Mouse (Mus musculus) heart, postnatal 14 days (tissue): ENCODE measurements around the gene a. TPM values are rescaled to one million over a fixed set of nuclear protein-coding genes. Genes with fewer than 3 reads are reported as not detected.
"Not testable (repeated sequence)": the region's sequence is repeated elsewhere in the genome, so short reads cannot be mapped to it uniquely, and the experiment has no call there.

ENCODE experiments used
- DNase-seq, 2 experiments: peaks; one replicate each; pipeline ENCODE4 v3.0.0; 2021 to 2022
- intact Hi-C: fragments of 180-260 bp; cut with DNase I; formaldehyde crosslinking; loops from one replicate; pipeline ENCODE4 v1.15.1; 2025
- total RNA-seq, 2 experiments: library from RNA; stranded (reverse); gene quantifications; 2 replicates each; pipeline ENCODE4 v1.2.3; 2021

The a gene
- total RNA-seq, 2 experiments from 2014 or later: not detected

GRCm38 (mm10) chr2:154832471-154832870 lies 41.3 kb downstream of the a start:
- intact Hi-C loops: no loop called here
- DNase-seq: no peak

- DNase-seq: no peak
- intact Hi-C loops: no loop called here
These were observed 43.1 kb downstream of the a start for GRCm38 (mm10) chr2:154834149-154834865.

GRCm38 (mm10) chr2:154836537-154836936 lies 45.3 kb downstream of the a start:
- intact Hi-C loops: no loop called here
- DNase-seq: no peak

- DNase-seq: no peak
- intact Hi-C loops: no loop called here
These were observed 56.9 kb downstream of the a start for GRCm38 (mm10) chr2:154848086-154848485.

- intact Hi-C loops: loop anchor here (1.0 kb wide), 1 partner anchor 143 kb away; no protein-coding TSS in a partner anchor
- DNase-seq: peak; percentile 47 to 67
These were observed 64.2 kb downstream of the a start for GRCm38 (mm10) chr2:154855383-154855782.

GRCm38 (mm10) chr2:154863672-154864071 lies 72.5 kb downstream of the a start:
- no peak for DNase-seq
- intact Hi-C loops: no loop called here

- DNase-seq: no peak
- intact Hi-C loops: no loop called here
These were observed 74.5 kb downstream of the a start for GRCm38 (mm10) chr2:154865696-154866095.

- intact Hi-C loops: no loop called here
- no peak for DNase-seq
These were observed 76.9 kb downstream of the a start for GRCm38 (mm10) chr2:154868106-154868505.

- intact Hi-C loops: no loop called here
- DNase-seq: no peak
These were observed 78.9 kb downstream of the a start for GRCm38 (mm10) chr2:154869954-154870641.

- intact Hi-C loops: no loop called here
- no peak for DNase-seq
These were observed 85.4 kb downstream of the a start for GRCm38 (mm10) chr2:154876621-154877020.

- DNase-seq: no peak
- intact Hi-C loops: loop anchor here (5.0 kb wide), 1 partner anchor 89 kb away; no protein-coding TSS in a partner anchor
These were observed 100.4 kb downstream of the a start for GRCm38 (mm10) chr2:154891585-154891984.

GRCm38 (mm10) chr2:154892201-154893044 lies 101.2 kb downstream of the a start, which contains the start of gene Eif2s2:
Eif2s2 (minus strand) TSS chr2:154892935.
- peak; percentile 96 for DNase-seq
- intact Hi-C loops: loop anchor here (5.0 kb wide), 1 partner anchor 90 kb away; no protein-coding TSS in a partner anchor

GRCm38 (mm10) chr2:154893045-154893385 lies 101.8 kb downstream of the a start:
- no peak for DNase-seq
- intact Hi-C loops: loop anchor here (5.0 kb wide), 1 partner anchor 91 kb away; no protein-coding TSS in a partner anchor

GRCm38 (mm10) chr2:154893548-154893947 lies 102.3 kb downstream of the a start:
- intact Hi-C loops: loop anchor here (5.0 kb wide), 1 partner anchor 91 kb away; no protein-coding TSS in a partner anchor
- no peak for DNase-seq

- intact Hi-C loops, DNase-seq: not testable (repeated sequence)
These were observed 107.8 kb downstream of the a start for GRCm38 (mm10) chr2:154899004-154899403.

- DNase-seq, intact Hi-C loops: not testable (repeated sequence)
These were observed 108.2 kb downstream of the a start for GRCm38 (mm10) chr2:154899412-154899811.

GRCm38 (mm10) chr2:154902111-154902510 lies 110.9 kb downstream of the a start:
- no peak for DNase-seq
- intact Hi-C loops: no loop called here

- no peak for DNase-seq
- intact Hi-C loops: no loop called here
These were observed 114.6 kb downstream of the a start for GRCm38 (mm10) chr2:154905796-154906195.

GRCm38 (mm10) chr2:154908223-154908622 lies 117.0 kb downstream of the a start:
- DNase-seq, intact Hi-C loops: not testable (repeated sequence)

GRCm38 (mm10) chr2:154909789-154910188 lies 118.6 kb downstream of the a start:
- no peak for DNase-seq
- intact Hi-C loops: no loop called here
